Mouse (Mus musculus) ES-Bruce4 (cell line): ENCODE measurements around the gene Mob4.

ENCODE experiments used
- CTCF ChIP-seq: IDR thresholded peaks from one replicate; pipeline ENCODE4 v1.8.1; 2011; ENCODE audit warnings: low read depth, low read length
- EP300 ChIP-seq: IDR thresholded peaks from 2 replicates; pipeline ENCODE4 v1.6.1; 2011; ENCODE audit warnings: low read depth, low read length; ENCODE audit not compliant: insufficient read depth
- POLR2A ChIP-seq: IDR thresholded peaks from one replicate; pipeline ENCODE4 v1.8.1; 2011; ENCODE audit warnings: low read length; ENCODE audit not compliant: insufficient read depth

DNA sequence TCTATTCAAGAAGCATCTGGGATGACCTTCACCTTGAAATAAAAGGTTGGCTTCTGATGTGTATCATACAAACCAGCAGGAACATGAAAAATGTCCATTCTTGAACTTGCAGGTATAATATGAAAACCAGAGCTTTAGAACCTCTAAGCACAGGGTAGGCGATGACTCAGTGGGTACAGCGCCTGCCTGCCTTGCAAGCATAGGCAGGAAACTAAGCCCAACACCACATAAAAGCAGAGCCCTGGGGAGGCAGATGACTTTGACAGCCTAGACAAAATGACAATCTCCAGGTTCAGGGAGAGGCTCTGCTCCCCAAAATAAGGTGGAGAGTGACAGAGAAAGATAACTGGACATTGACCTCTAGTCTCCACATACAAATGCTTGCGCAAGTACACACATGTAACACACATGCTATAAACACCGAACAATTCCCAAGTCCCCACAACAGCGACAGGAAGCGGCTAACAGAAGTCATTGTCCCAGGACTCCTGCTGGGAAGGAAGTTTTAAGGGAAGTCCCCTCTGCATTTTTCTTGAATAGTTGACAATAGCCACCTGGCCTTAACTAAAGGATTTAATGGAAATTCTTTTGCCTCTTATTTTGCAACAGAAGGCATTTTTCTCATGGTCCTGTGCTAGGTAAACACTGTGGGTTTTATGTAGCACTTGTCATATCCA lies 65.4 kb downstream of the Mob4 start:
- TF ChIP-seq CTCF (no peak), POLR2A (no peak), EP300 (no peak)
